Mouse (Mus musculus): ENCODE results near the gene Ap1m1.

Gene Ap1m1

DNA sequence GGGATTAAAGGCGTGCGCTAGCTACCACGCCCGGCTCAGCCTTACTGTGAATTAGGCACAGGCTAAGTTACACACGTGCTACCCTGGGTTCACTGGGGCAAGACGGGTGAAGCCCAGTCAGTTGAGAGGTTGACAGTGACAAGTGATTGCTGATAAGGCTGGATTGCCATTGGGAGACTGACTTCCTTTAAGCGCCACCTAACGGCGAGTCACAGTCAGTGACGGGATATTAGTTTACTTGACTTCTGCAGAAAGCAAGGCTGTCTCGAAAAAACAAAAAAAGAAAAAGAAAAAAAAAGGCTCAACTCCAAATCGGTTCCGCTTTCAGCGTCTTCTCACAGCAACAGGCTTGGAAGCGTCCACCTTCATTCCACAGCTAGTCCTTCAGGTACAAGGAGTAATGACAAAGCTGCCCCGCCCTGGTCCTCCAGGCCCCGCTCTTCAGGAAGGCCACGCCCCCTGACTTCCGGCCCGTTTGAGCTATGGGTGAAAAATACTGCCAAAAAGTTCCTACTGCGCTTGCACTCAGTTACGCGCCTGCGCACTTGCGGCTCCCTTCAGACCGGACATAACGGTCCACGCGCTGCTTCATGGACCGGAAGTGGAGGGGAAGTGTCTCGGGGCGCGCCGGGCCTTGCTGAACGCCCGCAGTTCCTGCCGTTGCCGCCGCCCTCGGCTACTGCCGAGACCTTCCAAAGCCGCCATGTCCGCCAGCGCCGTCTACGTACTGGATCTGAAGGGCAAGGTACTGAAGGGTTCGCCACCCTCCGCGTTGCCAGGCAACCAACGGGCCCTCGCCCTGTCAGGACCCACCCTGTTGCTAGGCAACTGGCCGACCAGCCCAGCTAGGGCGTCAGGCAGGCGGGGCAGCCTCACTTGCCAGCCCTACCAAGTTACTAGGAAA, at the start of gene Ap1m1:
Gene Ap1m1, plus strand, starts transcription at position 520 of the 904 bp plus-strand sequence.
- DNase-seq (ENCODE audit: extremely low spot score, low spot score), result peak; percentile 99

DNA sequence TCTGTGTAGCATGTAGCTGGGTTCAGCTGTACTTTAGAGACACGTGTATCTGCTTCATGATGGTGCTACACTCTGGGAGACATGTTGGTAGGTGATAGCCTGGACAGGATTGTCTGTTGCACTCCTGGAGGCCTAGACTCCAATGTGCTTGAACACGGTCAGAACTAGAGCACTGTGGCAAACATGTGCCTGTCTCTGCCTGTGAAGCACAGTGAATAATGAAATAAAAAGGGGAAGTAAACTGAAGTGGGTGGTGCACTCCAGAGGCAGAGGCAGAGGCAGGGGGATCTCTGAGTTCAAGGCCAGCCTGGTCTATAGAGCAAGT, 49.6 kb upstream of the Ap1m1 start:
- DNase-seq (ENCODE audit: extremely low spot score, low spot score), result no peak

DNA sequence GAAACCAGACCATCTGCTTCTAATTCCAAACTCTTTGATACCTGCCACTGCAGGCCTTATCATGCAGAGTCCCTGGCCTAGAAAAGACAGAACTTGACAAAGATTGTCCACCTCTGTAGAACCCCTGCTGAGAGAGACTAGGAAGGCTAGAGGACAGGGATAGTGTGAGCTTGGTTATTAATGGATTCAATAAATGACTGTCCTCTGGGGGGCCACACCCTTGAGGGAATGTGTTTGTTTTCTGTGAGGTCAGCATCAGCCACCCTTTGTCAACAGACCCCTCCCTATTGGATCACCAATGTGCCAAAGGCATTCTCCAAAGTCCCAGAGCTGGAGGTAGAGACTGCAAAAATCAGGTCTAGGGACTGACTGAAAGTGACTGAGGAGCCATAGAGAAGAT, 47.8 kb upstream of the Ap1m1 start:
- no peak for DNase-seq (ENCODE audit: extremely low spot score, low spot score)

DNA sequence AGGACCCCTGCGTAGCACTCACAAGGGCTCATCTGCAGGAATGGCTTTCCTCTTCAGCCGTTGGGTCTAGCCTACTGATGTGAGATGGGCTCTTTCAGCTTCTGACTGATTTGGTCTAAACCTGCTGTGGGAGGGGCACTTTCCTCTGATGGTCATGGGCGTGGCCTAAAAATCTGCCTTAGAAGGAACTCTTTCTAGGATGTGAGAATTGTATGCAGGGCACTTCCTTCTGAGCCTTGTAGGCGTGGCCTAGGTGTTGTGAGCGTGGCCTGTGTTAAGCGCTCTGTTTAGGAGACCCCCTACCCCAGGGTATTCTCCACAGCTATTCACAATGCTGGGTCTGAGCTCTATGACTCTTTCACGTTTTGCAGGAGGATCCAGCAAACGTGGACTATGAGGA, 41.8 kb upstream of the Ap1m1 start:
- DNase-seq (ENCODE audit: extremely low spot score, low spot score), result no peak

DNA sequence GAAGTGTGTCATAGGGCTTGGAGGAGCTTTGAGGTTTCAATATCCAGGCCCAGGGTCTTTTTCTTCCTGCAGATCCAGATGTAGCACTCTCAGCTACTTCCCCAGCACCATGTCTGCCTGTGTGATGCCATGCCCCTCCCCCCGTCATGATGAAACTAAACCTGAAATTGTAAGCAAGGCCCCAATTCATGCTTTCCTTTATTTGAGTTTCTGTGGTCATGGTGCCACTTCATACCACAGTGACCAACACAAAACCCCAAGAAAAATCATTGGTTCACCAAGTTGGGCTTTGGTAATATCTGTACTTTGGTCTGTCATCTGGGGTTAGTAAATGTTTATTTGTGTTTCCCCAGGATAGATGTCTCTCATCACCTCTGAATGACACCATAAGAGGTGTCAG, 31.2 kb upstream of the Ap1m1 start:
- DNase-seq (ENCODE audit: extremely low spot score, low spot score), result no peak

DNA sequence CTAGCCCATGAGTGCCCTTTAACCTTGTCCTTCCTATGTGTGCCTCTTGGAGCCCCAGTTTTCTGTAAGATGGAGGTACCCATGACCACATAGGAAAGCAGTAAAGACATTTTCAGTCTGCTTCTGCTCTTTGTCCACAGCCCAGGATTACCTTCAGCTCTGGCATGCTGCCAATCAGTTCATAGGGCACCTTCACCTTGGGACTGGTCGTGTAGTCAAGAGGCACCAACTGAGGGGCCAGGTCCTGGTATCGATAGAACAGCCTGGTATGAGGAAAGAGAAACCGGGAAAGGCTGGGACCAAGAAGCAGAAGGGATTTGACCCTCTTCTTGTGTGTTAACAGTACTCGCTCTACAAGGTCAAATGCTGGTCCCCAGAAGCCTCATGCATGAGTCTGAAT, 29.6 kb upstream of the Ap1m1 start:
- no peak for DNase-seq (ENCODE audit: extremely low spot score, low spot score)

DNA sequence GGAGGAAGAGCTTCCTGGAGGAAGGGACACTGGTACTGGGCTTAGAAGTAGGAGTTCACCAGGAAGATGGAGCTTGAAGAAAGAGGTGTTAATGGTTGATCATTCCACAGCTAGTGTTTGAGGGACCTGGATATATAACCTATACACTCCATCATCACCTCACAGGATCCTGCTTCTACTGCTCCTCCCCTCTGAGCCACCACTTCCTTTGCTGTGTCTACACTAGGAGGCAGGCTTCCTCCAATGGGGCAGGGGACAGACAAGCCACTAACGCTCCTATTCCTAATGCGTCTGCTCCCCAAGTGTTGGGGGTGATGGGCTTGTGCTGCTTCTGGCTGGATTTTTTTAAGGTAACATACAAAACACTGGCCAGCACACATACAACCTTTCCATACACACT, 29.1 kb upstream of the Ap1m1 start:
- DNase-seq (ENCODE audit: extremely low spot score, low spot score), result no peak

DNA sequence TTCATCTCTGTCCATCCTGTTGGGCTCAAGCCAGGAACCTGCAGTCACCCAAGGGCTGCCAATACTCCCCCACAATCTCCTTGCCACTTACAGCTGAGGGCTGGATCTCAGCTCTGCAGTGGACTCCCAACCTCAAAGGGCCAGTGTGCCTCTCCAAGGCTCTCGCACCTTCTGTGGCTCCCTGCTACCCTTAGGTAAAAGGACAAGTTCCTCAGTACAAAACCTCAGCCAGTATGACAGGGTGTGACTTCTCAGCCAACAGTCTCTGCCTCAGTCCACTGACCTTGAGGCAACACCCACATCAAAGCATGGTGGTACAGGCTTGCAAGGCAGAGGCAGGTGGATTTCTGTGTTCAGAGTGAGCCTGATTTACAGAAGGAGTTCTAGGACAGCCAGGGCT, 28.0 kb upstream of the Ap1m1 start:
- DNase-seq (ENCODE audit: extremely low spot score, low spot score), result no peak

DNA sequence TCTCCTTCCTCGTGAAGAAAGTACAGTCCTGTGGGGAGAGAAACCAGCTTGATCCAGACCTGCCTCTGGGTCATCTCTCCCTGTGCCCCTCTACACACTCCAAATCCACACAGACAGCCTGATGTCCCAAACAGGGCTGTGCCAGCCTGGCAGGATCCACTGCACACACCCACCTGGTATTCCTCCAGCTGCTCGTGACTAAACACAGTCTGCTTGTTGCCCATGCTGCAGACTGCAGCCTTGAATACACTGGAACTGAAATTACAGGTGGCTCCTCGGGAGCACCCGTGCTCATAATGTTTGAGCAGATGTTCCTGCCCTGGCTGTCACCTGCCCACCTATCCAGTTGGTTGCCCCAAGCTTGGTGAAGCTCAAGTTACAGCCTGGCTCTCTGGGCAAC, 27.1 kb upstream of the Ap1m1 start, which contains the start of gene Cib3:
Gene Cib3, minus strand, starts transcription at position 87 of the 400 bp plus-strand sequence.
- DNase-seq (ENCODE audit: extremely low spot score, low spot score), result no peak

DNA sequence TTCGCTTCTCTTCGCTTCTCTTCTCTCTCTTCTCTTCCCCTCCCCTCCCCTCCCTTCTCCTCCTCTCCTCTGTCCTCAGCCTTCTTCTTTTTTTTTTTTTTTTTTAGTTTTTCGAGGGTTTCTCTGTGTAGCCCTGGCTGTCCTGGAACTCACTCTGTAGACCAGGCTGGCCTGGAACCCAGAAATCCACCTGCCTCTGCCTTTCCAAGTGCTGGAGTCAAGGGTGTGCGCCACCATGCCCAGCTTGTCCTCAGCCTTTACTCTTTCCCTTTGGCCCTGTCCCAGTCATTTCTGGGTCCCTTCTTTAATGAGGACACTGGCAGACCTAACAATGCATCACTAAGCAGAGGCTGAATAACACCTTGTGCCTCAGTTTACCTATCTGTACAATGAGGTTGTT, 26.3 kb upstream of the Ap1m1 start, which contains the start of gene Gm11034:
Gene Gm11034, minus strand, starts transcription at position 101 of the 400 bp plus-strand sequence.
- no peak for DNase-seq (ENCODE audit: extremely low spot score, low spot score)

DNA sequence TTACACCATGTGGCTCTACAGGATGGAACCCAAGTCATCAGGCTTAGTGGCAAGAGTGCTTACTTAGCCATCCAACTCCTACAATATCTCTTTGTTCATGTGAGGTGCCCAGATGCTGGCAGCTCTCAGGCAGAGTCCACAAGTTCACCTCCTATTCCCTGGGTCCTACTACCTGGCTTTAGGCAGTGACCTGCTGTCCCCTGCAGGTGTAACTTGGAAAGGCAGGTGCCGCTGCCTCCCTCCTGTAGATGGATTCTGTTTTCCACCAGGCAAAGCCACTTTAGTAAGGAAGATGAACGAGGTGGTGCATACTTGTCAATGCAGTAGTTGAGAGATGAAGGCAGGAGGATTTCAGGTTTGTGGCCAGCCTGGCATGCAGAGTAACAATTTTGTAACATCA, 24.8 kb upstream of the Ap1m1 start:
- no peak for DNase-seq (ENCODE audit: extremely low spot score, low spot score)

DNA sequence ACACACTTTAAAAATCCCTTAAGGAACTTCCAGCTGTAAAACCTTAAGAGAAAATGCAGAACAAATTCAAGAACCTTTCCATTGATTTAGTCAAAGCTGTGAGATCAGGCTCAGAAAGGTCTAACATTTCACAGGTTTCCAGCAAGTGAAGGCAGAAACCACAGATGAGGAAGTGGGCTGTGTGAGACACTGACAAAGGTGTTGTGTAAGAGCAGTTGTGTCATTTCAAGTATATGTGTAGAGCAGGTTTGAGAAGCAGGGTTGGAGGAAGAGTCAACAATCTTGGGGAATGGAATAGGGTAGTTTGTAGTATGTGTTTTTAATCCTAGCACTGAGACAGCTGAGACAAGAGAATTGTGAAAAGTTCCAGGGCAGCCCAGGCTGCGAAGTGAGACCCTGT, 23.9 kb upstream of the Ap1m1 start:
- no peak for DNase-seq (ENCODE audit: extremely low spot score, low spot score)

DNA sequence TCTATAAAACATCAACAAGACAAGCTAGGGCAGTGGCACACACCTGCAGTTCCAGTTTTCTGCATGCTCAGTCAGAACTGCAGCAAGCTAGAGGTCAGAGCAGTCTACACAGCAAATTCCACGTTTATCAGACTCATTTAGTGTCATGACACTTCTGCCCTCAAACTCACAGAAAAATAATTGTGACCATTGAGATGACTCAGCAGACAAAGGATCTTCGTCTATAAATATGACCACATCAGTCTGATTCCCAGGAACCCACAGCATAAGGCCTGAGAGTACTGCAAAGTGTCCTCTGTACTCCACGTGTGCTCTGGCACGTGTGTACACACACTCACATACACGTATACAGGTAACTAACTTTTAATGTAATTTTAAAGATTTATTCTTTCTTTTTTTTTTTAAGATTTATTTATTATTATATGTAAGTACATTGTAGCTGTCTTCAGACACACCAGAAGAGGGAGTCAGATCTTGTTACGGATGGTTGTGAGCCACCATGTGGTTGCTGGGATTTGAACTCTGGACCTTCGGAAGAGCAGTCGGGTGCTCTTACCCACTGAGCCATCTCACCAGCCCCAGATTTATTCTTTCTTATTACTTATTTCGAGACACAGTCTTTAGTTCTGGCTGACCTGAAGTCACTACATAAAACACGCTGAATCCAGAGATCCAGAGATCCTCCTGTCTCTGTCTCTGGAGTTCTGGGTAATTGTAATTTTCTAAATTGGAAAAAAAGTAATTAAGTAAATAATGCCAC, 20.9 kb upstream of the Ap1m1 start:
- no peak for DNase-seq (ENCODE audit: extremely low spot score, low spot score)

DNA sequence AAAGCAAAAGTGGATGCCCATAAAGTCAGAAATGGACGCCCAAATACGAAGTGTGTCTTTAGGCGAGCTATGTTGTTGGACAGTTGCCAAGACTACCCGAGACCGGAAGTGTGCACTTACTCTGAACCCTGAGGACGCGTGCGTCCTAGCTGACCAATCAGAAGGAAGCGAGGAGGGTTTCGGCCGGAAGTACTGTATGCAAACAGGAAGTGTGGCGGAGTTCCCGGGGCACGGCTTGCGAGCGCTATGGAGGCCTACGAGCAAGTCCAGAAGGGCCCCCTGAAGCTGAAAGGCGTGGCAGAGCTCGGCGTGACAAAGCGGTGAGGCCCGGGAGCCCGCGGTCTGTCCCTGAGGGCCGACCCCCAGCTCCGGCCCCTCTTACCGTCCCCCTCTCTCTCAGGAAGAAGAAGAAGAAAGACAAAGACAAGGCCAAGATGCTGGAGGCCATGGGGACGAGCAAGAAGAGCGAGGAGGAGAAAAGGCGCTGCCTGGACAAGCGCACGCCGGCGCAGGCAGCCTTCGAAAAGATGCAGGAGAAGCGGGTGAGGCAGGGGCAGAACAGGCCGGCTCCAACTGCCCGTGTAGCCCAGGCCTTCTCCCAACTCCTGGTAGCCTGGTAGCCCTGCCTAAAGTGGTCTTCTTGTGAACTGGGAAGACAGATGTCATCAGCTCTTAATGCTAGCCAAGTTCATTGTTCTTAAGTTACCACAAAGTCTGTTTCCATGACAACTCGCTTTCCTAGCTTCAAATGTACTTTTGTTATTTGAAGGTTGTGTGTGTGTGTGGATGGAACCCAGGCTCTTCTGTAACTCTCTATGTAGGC, 20.1 kb upstream of the Ap1m1 start, which contains the start of gene Fam32a:
Gene Fam32a, plus strand, starts transcription at position 190 of the 823 bp plus-strand sequence.
- peak; percentile 89 for DNase-seq (ENCODE audit: extremely low spot score, low spot score)

DNA sequence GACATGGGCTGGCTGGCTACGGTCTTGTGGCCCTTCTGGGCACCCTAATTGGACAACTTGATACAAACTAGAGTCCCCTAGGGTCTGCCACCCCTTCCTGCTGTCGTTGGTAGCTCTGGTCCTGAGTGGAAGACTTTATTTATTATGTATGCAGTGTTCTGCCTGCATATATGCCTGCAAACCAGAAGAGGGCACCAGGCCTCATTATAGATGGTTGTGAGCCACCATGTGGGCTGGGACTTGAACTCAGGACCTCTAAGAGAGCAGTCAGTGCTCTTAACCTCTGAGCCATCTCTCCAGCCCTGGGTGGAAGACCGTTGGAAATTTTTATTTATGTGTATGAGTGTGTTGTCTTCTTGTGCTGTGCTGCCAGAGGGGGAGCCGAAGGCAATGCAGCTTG, 19.1 kb upstream of the Ap1m1 start:
- no peak for DNase-seq (ENCODE audit: extremely low spot score, low spot score)

DNA sequence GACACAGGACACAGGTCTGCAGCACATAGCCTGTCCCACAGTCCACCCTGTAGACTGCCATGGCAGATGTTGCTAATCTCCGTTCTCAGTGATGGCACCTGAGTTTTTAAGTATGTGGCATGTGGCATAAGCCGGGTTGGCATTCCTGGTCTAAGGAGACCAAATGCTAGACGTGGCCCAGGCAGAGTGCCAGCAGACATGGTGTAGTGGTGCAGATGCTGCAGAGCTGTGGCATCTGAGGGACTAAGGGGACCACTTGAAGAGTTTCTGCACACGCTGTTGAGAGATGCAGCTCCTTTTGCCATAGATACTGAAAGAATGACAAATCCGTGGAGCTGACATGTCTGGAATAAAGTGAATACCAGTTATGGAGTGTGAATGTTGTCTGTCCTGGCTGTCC, 17.2 kb upstream of the Ap1m1 start:
- DNase-seq (ENCODE audit: extremely low spot score, low spot score), result no peak

DNA sequence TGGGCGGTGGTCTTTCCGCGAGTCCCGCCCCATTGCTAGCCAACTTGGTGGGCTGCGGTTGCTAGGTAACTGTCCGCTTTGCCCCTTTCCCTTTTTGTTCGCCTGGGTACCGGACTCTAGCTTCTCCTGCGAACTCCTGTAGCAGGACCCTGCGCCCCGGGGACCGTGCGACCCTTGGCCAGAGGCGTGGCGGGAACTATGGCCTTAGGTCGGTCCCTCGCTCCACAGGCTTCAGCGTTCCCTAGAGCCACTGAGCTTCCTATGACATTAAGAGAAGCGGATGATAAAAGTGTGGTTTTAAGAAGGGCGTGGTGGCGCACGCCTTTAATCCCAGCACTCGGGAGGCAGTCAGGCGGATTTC, 565 bp downstream of the Ap1m1 start:
- no peak for DNase-seq (ENCODE audit: extremely low spot score, low spot score)

DNA sequence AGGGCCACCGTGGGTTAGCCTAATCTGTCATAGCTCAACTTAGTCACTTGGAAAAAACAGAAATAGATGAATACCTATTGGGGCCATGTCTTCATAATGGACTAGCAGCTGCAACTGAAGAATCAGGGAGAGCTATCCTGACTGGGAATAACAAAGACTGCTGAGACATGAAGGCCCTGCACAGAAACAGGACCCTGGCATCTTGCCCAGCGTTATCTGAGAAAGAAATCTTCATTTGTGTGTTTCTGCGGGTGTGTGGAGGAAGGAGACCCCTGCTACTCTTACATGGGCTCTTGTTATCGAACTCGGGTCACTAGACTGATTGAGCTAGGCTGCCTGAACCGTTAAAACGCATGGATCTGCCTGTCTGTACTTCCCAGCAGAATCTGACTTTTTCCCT, 1.1 kb downstream of the Ap1m1 start:
- DNase-seq (ENCODE audit: extremely low spot score, low spot score), result no peak

DNA sequence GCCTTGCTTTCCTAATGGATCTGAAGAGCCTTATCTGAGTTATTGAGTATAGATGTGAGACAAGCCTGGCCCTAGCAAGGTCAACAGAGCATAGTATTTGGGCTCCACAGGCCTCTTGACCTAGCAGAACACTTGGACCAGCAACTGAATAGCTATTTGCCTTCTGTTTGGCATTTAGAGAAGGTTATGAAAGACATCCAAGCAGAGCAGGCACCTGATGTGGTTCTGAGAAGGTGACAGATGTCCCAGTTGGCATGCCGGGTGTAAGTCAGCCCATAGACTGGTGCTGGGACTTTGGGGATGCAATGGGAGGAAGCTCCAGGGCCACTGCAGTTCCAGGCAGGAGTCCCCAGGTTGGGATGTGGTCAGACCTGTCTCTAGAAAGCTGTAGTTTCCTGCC, 2.4 kb downstream of the Ap1m1 start:
- DNase-seq (ENCODE audit: extremely low spot score, low spot score), result no peak

DNA sequence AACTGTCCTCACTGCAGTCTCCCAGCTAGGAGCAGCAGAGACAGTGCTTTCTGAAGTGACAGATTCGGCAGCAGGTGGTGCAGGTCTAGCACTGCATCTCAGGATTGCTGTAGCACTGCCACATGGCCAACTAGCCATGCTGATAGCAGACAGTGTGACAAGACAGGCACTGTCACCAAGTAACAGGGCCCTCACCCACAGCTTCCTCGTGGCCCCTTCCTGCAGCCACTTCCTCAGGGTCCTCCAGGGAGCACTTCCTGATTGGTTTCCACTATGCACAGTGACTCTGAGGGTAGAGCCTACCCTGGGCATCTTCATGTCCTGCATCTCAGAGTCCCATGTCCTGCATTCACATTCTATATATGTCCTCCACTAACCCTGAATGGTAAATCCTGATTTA, 4.8 kb downstream of the Ap1m1 start:
- no peak for DNase-seq (ENCODE audit: extremely low spot score, low spot score)

DNA sequence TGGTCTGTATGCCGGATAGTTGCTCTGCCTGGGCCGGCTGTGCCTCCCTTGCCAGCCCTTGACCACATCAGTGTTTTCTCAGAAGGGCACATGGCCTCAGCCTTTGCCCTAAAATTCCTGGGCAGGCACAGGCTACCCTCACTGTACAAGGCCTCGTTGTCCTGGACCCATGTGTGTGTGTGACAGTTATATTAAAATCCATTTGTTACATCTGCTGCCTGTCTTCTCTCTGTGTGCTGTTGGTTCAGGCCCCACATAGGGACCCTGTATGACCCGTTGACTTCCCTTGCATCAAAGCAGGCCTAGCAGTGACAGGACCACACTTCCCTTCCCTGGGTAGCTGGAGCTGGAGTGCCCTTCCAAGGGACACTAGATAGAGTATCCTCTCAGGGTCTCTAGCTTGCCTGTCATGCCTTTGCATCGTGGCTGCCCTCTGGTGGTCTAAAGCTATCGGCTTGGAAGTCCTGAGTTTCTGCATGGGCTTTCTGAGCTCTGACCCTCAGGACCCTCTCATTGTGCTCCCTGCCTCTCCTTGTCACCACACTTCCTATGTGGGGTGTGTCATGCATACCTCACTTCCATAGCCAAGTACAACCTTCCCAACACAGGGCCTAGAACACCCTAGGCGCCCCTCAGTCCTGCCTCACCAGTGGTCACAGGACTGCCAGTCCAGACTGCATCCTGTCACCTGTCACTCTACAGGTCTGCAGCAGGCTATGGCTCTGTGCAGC, 17.5 kb downstream of the Ap1m1 start:
- peak; percentile 44 for DNase-seq (ENCODE audit: extremely low spot score, low spot score)
